Mouse (Mus musculus) small intestine, adult 2 months (tissue): ENCODE results near the gene Tpst1. TPM values are rescaled to one million over a fixed set of nuclear protein-coding genes. Genes with fewer than 3 reads are reported as not detected.

ENCODE experiments used
- H3K27ac ChIP-seq: fragments of 200-500 bp; 2 replicates; pipeline ENCODE4 v1.5.1; 2012; ENCODE audit warnings: low read depth, low read length, control low read depth, inconsistent platforms; ENCODE audit not compliant: insufficient read depth
- H3K27me3 ChIP-seq: fragments of 200-500 bp; 2 replicates; pipeline ENCODE4 v1.6.1; 2012; ENCODE audit warnings: mild to moderate bottlenecking, moderate library complexity, low read length, inconsistent platforms; ENCODE audit not compliant: control insufficient read depth, insufficient read depth
- H3K36me3 ChIP-seq: fragments of 200-500 bp; 2 replicates; pipeline ENCODE4 v1.6.1; 2012; ENCODE audit warnings: mild to moderate bottlenecking, low read length, control low read depth, inconsistent platforms; ENCODE audit not compliant: control insufficient read depth, insufficient read depth
- H3K4me1 ChIP-seq: fragments of 200-500 bp; 2 replicates; pipeline ENCODE4 v1.6.1; 2012; ENCODE audit warnings: low read length, inconsistent platforms, mixed read lengths; ENCODE audit not compliant: control insufficient read depth, insufficient read depth, insufficient read length
- H3K4me3 ChIP-seq: fragments of 200-500 bp; 2 replicates; pipeline ENCODE4 v1.5.1; 2012; ENCODE audit warnings: low read depth, mild to moderate bottlenecking, control low read depth, inconsistent platforms, low read length, moderate library complexity
- CTCF ChIP-seq: fragments of 200-500 bp; IDR thresholded peaks from 2 replicates; pipeline ENCODE4 v1.5.1; 2012; ENCODE audit warnings: low read depth, mild to moderate bottlenecking, control low read depth, inconsistent platforms, low read length, moderate library complexity, mixed read lengths; ENCODE audit not compliant: insufficient replicate concordance, insufficient read length; ENCODE audit errors: extremely low read depth
- POLR2A ChIP-seq: fragments of 200-500 bp; IDR thresholded peaks from 2 replicates; pipeline ENCODE4 v1.6.1; 2012; ENCODE audit warnings: low read depth, mild to moderate bottlenecking, control low read depth, inconsistent platforms, low read length, moderate library complexity
- WGBS: fragments of 180-500 bp; shearing (Covaris S2); methylation state at CpG from one replicate; pipeline ENCODE4 v1.1.7; 2018; 5-methylcytosine and 5-hydroxymethylcytosine counted together
- polyA plus RNA-seq: library from polyadenylated mRNA; depleted of rRNA; stranded (reverse); fragments of >200 nt; gene quantifications from 2 replicates; pipeline ENCODE4 v1.2.3, GENCODE M21; 2012

Gene Tpst1
- polyA plus RNA-seq, 1 experiment = 4.8 TPM

DNA sequence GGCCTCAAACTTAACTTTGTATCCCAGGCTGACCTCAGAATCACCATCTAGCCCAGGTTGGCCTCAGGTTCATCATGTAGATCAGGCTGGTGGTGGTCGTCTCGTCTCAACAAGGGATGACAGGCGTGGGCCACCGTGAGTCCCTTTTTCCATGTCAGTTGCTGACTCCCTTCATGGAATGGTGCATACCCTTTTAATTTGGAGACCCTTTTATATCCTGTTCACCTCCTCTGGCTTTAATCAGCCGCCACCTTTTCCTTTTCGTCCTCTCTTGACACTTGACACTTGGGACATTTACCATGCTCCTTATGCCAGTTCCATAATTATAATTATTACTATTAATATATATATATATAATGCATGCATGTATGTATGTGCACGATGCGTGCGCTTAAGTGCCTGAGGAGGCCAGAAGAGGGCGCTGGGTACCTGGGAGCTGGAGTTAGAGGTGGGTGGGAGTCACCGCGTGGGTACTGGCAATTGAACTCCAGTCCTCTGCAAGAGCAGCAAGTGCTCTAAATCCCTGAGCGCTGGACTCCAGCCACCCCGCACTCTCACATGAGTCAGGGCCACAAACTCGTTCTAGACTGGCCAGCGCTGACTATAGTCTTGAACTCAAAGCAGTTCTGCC lies 7.0 kb downstream of the Tpst1 start:
- no peak overlapping the region for H3K27ac ChIP-seq
- H3K4me1 ChIP-seq = peaks cover 5% of the 10 kb centered on the region; the same call in 1 of the 2 replicates
- TF ChIP-seq POLR2A = no peak
- TF ChIP-seq CTCF = no peak
- WGBS = 83% methylated on average over 16 of the region's 16 CpGs
- H3K36me3 ChIP-seq = no peaks in the 10 kb centered on the region
- peaks cover 9% of the 10 kb centered on the region for H3K27me3 ChIP-seq
- H3K4me3 ChIP-seq = peak overlapping the region; percentile 79

DNA sequence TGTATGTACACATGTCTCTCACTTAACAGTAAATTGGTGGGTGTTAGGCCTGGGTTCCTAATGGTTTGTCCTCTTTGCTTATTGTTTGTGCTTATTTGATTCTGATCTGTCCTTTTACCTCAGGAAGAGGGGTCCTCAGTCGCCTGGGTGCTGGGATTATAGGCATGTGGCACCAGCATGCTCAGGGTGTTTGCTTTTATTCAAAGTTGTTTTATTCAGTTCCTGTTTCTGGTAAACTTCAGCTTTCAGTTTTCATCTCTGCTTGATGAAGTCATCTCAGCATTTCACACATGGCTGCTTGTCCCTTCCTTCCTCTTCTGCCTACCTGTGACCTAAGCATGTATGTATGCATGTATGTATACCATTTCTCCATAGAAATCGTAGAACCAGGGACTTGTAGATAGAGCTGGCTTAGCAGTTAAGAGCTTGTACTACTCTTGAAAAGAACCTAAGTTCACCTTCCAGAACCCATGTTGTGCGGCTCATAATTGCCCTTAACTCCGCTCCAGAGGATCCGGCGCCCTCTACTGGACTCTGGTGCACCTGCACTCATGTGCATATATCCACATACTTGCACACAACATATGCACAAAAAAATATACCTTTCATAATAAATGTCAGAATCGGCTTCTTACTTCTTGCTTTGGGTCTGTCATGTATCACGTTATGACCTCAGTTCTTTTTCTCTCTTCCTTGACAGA lies 8.2 kb downstream of the Tpst1 start:
- Histone ChIP-seq H3K27me3 (peaks cover 9% of the 10 kb centered on the region), H3K4me1 (peaks cover 5% of the 10 kb centered on the region; the same call in 1 of the 2 replicates), H3K4me3 (no peak overlapping the region), H3K36me3 (no peaks in the 10 kb centered on the region), H3K27ac (no peak overlapping the region)
- TF ChIP-seq POLR2A = no peak
- TF ChIP-seq CTCF = peak; percentile 38; the same call in 1 of the 2 replicates
- 95% methylated on average over 8 of the region's 8 CpGs for WGBS

DNA sequence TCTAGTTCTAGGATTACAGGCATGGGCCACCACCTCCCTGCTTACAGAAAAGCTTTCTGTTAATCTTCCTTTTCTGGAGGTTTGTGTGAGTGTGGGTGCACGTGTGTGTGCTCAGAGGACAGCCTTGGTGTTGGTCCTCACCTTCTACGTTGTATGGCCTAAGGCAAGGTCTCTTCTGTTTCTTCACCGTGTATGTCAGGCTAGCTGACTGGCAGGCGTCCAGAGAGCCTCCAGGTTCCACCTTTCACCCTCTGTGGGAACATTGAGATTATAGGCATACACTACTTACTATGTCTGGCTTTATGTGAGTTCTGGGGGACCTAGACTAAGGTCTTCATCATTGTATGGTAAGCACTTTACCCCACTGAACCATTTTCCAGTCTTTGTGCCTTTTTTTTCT lies 9.3 kb downstream of the Tpst1 start:
- Histone ChIP-seq H3K4me1 (peaks cover 5% of the 10 kb centered on the region; the same call in 1 of the 2 replicates), H3K4me3 (no peak overlapping the region), H3K27me3 (peaks cover 9% of the 10 kb centered on the region), H3K27ac (no peak overlapping the region), H3K36me3 (no peaks in the 10 kb centered on the region)
- no peak for TF ChIP-seq CTCF
- no peak for TF ChIP-seq POLR2A
- 35% methylated on average over 4 of the region's 4 CpGs for WGBS

DNA sequence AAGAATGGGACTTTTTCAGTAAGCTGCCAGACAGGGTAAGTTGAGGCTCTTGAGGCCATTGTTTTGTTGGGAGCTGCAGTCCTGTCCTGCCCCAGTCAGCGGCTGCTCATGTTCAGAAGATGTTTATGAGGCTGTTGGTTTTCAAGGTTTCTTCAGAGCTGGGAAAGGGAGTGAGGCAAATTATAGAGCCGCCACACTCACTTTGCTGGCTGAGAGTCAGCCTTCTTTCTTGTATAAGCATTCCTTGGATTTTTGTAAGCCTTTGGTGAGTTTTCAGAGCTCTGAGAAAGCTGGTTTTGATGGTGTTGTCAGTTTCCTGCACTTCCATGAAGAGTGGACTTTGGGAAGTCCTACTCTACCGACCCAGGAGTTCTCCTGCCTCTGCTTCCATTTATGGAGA lies 11.1 kb downstream of the Tpst1 start:
- Histone ChIP-seq H3K27ac (peak overlapping the region; percentile 6; the same call in 1 of the 2 replicates), H3K27me3 (peaks cover 7% of the 10 kb centered on the region), H3K36me3 (no peaks in the 10 kb centered on the region), H3K4me3 (no peak overlapping the region), H3K4me1 (peaks cover 6% of the 10 kb centered on the region; the same call in 1 of the 2 replicates)
- WGBS = 79% methylated on average over 3 of the region's 3 CpGs
- TF ChIP-seq CTCF (no peak), POLR2A (no peak)

DNA sequence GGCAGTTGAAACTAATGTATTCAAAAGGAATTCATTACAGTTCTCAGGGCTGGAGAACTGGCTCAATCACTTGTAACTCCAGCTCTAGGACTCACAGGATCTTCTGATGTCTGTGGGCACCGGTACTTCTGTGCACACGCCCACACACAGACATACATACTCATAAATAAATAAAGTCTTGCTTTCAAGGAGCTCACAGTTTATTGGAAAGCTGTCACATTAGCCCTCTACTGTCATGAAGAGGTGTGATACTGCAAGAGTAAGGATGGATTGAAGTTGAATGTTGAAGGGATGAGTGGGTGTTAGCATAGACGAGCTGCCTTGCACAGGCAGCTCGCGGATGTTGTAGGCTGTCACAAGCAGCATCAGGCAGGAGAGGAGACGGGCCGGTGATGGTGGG lies 14.9 kb downstream of the Tpst1 start:
- Histone ChIP-seq H3K4me3 (no peak overlapping the region), H3K4me1 (peaks cover 7% of the 10 kb centered on the region; the same call in 1 of the 2 replicates), H3K27ac (no peak overlapping the region), H3K27me3 (no peaks in the 10 kb centered on the region), H3K36me3 (no peaks in the 10 kb centered on the region)
- WGBS = 87% methylated on average over 7 of the region's 7 CpGs
- TF ChIP-seq CTCF (no peak), POLR2A (no peak)

DNA sequence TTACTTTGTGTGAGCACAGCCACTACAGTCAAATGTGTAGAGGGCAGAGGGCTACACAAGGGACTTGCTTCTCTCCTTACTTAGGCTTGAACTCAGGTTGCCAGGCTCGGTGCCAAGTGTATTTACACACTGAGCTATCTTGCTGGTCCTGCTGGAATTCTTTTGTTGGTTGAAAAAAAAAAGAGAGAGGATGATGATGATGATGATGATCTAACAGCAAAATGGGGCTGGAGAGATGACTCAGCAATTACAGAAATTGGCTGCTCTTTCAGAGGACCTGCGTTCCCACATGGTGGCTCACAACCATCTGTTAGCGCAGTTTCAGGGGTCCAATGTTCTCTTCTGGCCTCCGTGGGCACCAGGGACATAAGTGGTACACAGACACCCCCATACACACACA lies 15.5 kb downstream of the Tpst1 start:
- Histone ChIP-seq H3K27me3 (no peaks in the 10 kb centered on the region), H3K36me3 (no peaks in the 10 kb centered on the region), H3K4me1 (peaks cover 7% of the 10 kb centered on the region; the same call in 1 of the 2 replicates), H3K4me3 (no peak overlapping the region), H3K27ac (no peak overlapping the region; the same call in 1 of the 2 replicates)
- TF ChIP-seq POLR2A = no peak
- no peak for TF ChIP-seq CTCF
- WGBS = 77% methylated on average over 4 of the region's 4 CpGs

DNA sequence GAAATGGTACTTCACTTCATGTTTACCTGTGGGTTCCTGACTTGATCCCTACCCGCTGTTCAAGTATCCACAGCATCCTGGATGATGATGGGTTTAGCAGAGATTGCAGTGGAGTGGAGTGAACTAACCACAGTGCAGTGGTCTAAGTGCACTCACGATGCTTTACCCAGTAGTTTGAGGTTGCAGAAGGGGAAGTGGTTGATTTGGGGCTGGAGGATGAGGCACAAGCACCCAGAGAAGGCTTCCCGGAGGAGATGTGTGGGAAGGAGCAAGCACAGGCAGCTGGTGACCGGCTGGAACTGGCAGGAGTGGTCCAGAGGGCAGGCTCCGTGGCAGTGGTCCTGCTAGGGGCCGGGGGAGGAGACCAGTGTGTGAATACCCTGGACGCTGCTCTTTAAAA lies 16.1 kb downstream of the Tpst1 start:
- H3K4me3 ChIP-seq = no peak overlapping the region
- 57% methylated on average over 7 of the region's 7 CpGs for WGBS
- H3K4me1 ChIP-seq = peaks cover 7% of the 10 kb centered on the region; the same call in 1 of the 2 replicates
- H3K27me3 ChIP-seq = no peaks in the 10 kb centered on the region
- no peaks in the 10 kb centered on the region for H3K36me3 ChIP-seq
- H3K27ac ChIP-seq = peak overlapping the region; percentile 18; the same call in 1 of the 2 replicates
- TF ChIP-seq CTCF = no peak
- TF ChIP-seq POLR2A = no peak
